Mouse (Mus musculus) brain, embryonic 14.5 days (tissue): Measurements from ENCODE around the gene Arhgap45.

Experiments
- CTCF ChIP-seq: fragments of 200-500 bp; IDR thresholded peaks from 2 replicates; pipeline ENCODE4 v1.5.1; 2012; ENCODE audit warnings: inconsistent platforms, mild to moderate bottlenecking, moderate library complexity, borderline replicate concordance; ENCODE audit not compliant: insufficient read depth, insufficient read length; ENCODE audit errors: extremely low read depth
- POLR2A ChIP-seq: fragments of 200-500 bp; IDR thresholded peaks from 2 replicates; pipeline ENCODE4 v1.6.1; 2012; ENCODE audit warnings: mild to moderate bottlenecking, inconsistent platforms, borderline replicate concordance; ENCODE audit not compliant: poor library complexity, insufficient read depth, insufficient read length, severe bottlenecking; ENCODE audit errors: extremely low read depth

GRCm38 (mm10) chr10:79988506-79989271 is 27.8 kb upstream of the Arhgap45 start, which contains the start of gene Cnn2:
- no peak for TF ChIP-seq POLR2A
- no peak for TF ChIP-seq CTCF
